Mouse (Mus musculus) heart, postnatal 4 days (tissue): ENCODE results near the gene Rrp9. TPM values are rescaled to one million over a fixed set of nuclear protein-coding genes. Genes with fewer than 3 reads are reported as not detected.

Source experiments
- DNase-seq: peaks from one replicate; pipeline ENCODE4 v3.0.0; 2021
- total RNA-seq, 2 experiments: library from RNA; stranded (reverse); gene quantifications; 2 replicates each; pipeline ENCODE4 v1.2.3; 2021

The Rrp9 gene
- total RNA-seq, 2 experiments from 2014 or later = 21.3 to 23.3 TPM

DNA sequence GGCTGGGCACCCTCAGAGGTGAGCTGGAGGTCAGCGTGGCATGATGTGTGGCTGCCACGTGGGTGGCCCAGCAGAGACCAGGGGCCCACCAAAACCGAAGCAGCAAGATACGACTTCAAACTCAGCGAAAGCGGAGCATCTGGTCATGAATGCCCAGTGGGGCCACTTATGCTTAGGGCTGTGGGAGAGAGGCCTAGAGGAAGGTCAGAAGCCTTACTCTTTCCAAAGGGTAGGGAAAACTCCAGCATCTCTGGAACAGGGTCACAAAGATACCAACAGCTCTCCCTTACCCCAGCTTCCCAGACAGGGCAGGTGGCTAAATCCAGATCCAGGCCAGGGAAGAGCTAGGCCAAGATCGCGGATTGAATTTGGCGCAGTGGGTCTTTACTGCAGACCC, 18.6 kb upstream of the Rrp9 start:
- no peak for DNase-seq

- DNase-seq = peak; percentile 44
These were observed 17.8 kb upstream of the Rrp9 start for GRCm38 (mm10) chr9:106457920-106458319.

DNA sequence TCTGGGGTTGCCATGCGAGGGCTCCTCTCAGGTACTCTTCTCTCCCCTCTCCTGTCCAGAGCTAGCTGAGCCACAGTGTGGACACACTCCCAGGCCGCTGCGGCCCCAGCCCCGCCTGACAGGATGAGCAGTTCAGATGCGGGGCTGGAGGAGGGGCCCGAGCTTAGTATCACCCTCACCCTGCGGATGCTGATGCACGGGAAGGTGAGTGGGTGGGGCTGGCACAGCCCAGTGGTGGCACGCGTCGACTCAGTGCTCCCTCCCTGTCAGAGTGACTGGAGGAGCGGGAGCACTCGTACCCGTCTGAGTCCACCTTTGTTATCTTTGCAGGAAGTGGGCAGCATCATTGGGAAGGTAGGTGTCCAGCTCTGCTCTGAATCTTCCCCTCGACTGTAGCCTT, 15.8 kb upstream of the Rrp9 start:
- no peak for DNase-seq

GRCm38 (mm10) chr9:106460401-106461025, 15.2 kb upstream of the Rrp9 start:
- no peak for DNase-seq

DNA sequence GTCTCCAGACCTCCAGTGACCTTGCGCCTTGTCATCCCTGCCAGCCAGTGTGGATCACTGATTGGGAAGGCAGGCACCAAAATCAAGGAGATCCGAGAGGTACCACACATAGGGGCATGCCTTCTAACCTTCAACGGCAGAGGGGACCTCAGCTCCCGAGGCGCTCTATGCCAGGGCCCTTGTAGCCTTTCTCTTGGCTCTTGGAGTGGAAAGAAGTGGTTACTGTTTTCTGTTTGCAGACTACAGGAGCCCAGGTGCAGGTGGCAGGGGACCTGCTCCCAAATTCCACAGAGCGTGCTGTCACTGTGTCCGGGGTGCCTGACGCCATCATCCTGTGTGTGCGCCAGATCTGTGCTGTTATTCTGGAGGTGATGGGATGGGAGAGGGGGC, 14.7 kb upstream of the Rrp9 start:
- no peak for DNase-seq

GRCm38 (mm10) chr9:106461641-106462429, 13.9 kb upstream of the Rrp9 start:
- no peak for DNase-seq

DNA sequence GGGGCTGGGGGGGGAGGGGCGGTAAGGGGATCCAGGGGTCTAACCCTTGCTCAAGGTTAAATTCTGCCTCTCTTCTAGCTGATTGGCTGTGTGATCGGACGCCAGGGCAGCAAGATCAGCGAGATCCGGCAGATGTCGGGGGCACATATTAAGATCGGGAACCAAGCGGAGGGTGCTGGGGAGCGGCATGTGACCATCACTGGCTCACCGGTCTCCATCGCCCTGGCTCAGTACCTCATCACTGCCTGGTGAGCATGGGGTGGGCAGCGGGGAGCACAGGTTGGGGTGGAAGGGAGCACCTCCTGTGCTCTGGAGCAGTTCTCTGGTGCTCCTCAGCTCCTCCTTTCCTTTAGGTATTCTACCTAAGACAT, 13.3 kb upstream of the Rrp9 start:
- no peak for DNase-seq

DNA sequence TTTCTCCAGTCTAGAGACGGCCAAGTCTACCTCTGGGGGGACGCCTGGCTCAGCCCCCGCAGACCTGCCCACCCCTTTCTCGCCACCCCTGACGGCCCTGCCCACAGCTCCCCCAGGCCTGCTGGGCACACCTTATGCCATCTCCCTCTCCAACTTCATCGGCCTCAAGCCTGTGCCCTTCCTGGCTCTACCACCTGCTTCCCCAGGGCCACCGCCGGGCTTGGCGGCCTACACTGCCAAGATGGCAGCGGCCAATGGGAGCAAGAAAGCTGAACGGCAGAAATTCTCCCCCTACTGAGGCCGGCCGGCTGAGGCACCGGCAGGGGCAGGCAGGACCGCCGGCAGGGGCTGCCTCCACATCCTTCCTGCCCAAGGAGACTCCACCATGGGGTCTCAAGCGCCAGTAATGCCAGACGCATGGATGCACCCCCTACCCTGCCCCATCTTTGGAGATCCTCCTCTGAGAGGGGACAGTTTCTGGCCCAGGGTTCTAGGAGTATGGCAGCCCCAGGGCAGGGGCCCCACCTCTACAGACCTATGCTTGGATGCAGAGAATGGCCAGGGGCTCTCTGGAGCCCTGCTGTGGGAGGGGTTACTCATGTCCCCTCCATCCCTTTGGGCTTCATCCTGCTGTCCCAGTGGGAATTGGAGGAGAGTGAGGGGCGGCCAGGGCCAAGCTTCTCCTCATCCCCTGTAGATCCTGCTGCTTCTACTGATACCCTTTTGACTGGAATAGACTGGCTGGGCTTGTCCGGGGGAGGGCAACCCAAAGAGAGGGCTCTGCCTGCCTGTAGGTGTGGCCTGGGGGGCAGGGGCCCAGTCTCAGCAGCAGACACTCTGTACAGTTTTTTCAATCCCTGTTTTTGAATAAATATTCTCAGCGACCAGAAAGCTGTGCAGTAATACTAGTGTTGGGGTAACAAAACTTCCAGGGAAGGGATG, 12.4 kb upstream of the Rrp9 start:
- DNase-seq = no peak

GRCm38 (mm10) chr9:106464751-106465541, 10.8 kb upstream of the Rrp9 start:
- peak; percentile 68 for DNase-seq

DNA sequence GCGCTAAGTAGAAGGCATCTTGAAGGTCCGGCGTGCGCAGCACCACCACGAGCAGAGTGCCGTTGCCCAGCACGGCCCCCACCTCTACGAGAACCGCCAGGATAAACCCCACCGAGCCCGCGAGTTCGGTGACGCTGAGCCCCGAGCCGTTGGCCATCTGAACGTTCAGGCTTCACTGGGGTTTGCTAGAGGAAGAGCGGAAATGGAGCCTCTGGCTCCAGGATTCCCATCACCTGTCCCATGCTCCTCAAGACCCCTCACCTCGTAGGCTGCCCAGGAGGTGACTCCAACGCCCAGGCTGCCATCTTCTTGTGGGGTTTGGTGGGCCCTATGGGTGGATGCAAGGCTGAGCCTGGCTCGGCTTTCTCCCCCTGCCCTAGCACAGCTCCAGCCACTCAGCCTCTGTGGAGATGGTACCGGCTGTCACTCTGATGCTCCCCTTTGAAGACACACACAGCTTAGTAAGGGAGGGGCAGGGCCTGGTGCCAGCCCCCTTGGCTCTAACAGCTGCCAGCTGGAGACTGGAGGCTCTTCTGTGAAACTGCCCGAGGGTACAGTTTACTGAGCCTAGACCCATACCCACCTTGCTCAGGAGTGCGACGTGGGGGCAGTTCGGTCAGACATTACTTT, 10.1 kb upstream of the Rrp9 start, which contains the start of gene Gpr62:
Gene Gpr62, minus strand, starts transcription at position 368 of the 630 bp plus-strand sequence.
- no peak for DNase-seq

DNA sequence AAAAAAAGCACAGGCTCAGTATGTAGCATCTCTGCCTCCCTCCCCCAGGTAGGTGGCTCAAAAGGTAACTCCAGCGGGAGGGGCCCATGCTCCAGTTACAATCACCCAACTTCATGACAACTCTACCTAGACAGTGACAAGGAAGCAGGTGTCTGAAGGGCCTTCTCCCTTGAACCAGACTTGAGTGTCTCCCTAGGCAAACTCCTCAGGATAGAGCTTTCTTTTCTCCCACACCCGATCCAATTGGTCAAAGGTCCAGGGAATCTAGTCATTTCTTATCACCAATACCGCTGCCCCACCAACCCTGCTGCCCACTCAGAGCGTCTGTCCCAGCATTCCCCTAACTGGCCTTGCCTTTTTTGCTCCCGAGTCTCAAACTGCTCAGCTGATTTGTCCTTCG, 9.0 kb upstream of the Rrp9 start:
- no peak for DNase-seq

DNA sequence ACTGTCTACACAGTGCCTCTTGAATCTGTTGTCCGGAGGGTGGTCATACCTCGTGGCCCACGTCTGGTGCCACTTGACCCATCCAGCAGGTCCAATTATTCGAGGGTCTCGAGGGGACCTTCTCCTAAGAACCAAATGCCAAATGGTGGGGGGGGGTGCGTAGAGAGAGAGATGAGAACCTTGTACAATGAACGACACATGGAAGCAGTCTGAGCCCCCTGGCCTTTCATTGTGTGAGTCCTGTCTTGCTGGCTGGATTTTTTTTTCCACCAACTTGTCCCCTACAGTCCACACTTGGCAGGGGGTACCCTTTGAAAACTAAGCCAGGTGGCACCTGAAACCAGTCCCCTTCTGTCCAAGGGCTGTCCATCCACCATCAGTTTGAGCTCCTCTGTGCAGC, 8.0 kb upstream of the Rrp9 start:
- no peak for DNase-seq

DNA sequence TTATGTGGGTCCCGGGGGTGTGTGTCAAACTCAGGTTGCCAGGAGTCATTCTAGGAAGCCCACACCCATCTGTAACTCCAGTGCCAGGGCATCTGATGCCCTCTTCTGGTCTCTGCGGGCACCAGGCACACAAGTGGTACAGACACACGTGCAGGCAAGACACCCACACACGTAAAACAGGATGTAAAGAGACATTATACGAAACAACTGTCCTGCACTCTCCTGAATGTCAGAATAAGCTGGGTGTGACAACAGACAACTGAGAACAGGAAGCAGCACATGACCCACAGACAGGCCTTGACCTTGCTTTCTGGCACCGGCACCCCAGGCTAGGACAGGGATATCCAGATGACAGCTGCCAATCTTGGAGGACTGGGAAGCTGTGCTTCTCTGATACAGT, 6.4 kb upstream of the Rrp9 start:
- DNase-seq = no peak

DNA sequence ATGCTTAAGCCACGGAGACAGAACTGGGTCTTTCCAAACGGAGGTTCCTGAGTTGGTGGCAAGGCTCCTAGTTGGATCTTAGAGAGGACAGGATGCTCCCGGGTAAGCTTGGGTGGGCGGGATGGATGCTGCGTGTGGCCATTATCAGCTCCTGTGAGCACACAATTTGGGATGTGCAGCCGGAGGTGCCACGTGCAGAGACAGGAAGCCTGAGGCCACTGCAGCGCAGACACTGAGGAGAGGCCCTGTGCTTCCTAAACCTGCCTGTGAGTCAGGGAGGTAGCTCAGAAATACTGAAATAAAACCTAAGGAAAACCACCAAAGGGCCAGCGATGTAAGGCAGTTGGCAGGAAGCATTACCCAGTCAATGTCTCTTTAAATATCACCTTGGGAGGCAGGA, 6.0 kb upstream of the Rrp9 start:
- no peak for DNase-seq

DNA sequence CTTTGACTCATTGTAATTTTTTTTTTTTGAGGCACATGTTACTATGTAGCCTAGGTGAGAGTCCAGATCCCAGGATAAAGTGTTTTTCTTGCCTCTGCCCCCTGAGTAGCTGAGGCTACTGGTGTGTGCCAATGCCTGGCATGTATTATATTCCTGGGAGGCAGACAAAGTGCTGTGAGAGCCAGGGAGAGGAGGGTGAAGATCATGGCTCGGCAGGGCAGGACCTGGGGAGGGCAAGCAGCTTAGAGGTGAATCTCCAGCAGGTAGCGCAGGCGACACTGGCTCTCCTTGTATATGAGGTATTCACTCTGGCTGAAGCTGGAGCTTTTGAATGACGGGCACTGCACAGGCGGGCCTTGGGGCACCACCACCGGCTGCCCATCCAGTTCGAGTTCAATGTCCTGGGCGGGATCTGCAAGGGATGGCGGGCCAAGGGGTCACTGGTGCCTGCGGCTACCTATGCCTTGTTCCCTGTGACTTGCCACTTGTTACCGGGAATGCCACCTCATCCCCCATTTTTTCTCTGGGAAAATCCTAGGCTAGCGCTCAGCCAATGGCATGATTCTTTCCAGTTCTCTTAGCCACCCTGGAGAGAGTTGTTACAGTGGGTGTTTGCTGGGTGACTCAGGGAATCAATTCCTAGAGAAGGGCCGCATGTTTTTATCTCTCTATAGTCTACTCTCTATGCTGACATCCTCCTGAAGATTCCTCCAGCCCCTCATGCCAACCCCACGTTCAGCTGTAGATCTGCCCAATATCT, 4.6 kb upstream of the Rrp9 start:
- no peak for DNase-seq

DNA sequence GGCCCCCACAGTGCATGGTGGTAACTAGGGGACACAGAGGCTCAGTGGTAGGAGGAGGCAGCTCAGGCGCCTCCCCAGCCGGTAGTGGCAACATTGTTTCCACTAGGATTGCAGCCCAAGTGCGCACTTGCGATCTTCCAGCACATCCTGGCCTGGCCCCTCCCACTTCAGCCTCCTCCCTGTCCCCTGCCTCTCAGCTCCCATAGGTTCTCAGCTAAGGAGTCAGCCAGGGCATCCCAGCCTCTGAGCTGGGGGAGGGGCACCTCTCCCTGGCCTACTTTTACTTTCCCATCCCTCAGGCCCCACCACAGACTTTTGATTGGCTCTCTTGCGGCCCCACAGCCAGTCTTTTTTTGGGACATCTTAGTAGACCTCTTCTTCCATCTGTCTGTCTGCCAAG, 3.9 kb upstream of the Rrp9 start:
- DNase-seq = peak; percentile 75

- no peak for DNase-seq
These were observed 3.4 kb upstream of the Rrp9 start for GRCm38 (mm10) chr9:106472321-106472720.

DNA sequence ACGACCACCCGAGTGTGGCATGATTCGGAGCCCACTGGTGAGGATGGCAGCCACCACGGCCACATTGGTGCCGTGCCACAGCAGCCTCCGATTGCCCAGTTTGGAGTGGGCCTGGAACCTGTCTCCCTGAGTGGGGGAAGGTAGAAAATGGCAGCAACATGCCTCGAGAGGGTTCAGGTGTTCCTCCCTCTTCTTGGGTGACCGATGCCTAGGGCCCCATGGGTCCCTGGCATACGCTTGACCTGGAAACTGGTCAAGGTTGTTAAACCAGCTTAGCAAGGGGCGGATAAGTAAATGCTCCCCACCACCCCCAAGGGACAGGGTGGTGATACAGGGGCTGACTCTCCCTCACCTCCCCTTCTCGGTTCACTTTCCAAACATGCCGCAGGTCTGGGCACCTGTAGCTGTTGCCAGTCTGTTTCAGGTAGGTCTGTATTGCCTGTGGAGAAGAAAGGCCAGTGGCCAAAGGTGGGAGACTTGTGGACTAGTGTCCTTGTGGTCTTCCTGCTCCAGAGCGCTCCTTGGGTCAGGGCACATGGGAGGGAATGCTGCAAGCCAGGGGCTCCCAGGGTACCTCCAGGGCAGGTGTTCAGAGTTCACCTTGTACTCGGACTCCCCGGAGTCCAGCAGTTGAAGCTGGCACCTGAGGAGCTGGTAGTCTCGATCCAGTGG, 2.5 kb upstream of the Rrp9 start:
- no peak for DNase-seq

DNA sequence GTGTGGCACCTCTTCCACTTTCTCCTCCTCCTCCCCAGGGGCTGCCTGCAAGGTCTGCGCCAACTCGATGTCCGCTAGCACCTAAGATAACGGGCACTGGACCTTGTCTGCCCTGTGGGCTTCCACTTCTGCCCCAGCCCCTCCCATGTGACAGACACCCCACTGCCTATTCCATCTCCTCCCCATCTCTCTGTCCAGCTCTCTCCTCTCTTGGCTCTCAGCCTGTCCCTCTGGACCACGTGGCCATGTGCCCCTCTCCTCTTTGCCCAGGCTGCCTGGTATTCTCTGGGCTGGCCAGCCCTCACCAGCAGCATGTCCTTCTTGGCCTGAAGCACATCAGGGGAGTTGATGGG, 2.0 kb upstream of the Rrp9 start:
- DNase-seq = no peak

DNA sequence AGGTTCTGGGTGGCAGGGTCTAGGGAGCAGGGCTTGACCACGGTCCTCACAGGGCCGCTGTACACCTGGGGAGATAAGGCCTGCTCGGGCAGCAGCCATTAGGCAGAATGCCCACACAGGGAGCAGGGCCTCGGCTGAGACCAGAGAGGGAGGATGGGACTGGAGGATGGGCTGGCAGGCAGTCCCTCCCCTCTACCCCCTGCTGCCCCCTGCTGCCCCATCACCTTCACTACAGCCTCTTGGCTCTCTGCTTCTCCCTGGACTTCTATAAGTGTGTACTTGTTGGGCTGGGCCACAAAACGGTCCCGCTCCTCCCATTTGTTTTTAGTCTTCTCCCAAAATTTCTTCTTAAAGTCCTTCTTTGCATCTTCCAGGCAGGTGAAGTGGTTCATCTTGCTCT, 1.3 kb upstream of the Rrp9 start:
- peak; percentile 86 for DNase-seq

GRCm38 (mm10) chr9:106475046-106475445, 717 bp upstream of the Rrp9 start:
- DNase-seq = peak; percentile 48
